Mouse (Mus musculus): ENCODE measurements around the gene Pcnx2. TPM values are rescaled to one million over a fixed set of nuclear protein-coding genes. Genes with fewer than 3 reads are reported as not detected.
A peak's percentile ranks its signal among the peaks of the same experiment; 100 is the strongest.

Gene Pcnx2
- total RNA-seq (2021) = under 1 TPM; 0.38 to 0.41 TPM

- no peak for DNase-seq
Measured at GRCm38 (mm10) chr8:125897868-125898788, at the start of gene Pcnx2. Pcnx2 (minus strand) TSS chr8:125898317.

GRCm38 (mm10) chr8:125944511-125944910 lies 46.4 kb upstream of the Pcnx2 start:
- DNase-seq = no peak

GRCm38 (mm10) chr8:125935649-125936048 lies 37.5 kb upstream of the Pcnx2 start:
- DNase-seq = peak; percentile 68

- DNase-seq = no peak
Measured at GRCm38 (mm10) chr8:125931822-125932221, 33.7 kb upstream of the Pcnx2 start.

GRCm38 (mm10) chr8:125930276-125931046 lies 32.3 kb upstream of the Pcnx2 start:
- no peak for DNase-seq

- DNase-seq = no peak
Measured at GRCm38 (mm10) chr8:125926636-125927035, 28.5 kb upstream of the Pcnx2 start.

- no peak for DNase-seq
Measured at GRCm38 (mm10) chr8:125922333-125922732, 24.2 kb upstream of the Pcnx2 start.

GRCm38 (mm10) chr8:125920761-125921160 lies 22.6 kb upstream of the Pcnx2 start:
- no peak for DNase-seq

- DNase-seq = no peak
Measured at GRCm38 (mm10) chr8:125920281-125920680, 22.2 kb upstream of the Pcnx2 start.

GRCm38 (mm10) chr8:125919560-125919959 lies 21.4 kb upstream of the Pcnx2 start:
- no peak for DNase-seq

- DNase-seq = no peak
Measured at GRCm38 (mm10) chr8:125918719-125919118, 20.6 kb upstream of the Pcnx2 start.

- DNase-seq = no peak
Measured at GRCm38 (mm10) chr8:125917013-125917412, 18.9 kb upstream of the Pcnx2 start.

GRCm38 (mm10) chr8:125914386-125914785 lies 16.3 kb upstream of the Pcnx2 start:
- no peak for DNase-seq

- DNase-seq = no peak
Measured at GRCm38 (mm10) chr8:125913206-125913605, 15.1 kb upstream of the Pcnx2 start.

- DNase-seq = no peak
Measured at GRCm38 (mm10) chr8:125911229-125911580, 13.1 kb upstream of the Pcnx2 start.

GRCm38 (mm10) chr8:125910365-125911228 lies 12.5 kb upstream of the Pcnx2 start, which contains the start of gene Map3k21:
Map3k21 (plus strand) TSS chr8:125910450.
- DNase-seq = peak; percentile 39

- DNase-seq = peak; percentile 35
Measured at GRCm38 (mm10) chr8:125909661-125910364, 11.7 kb upstream of the Pcnx2 start.

GRCm38 (mm10) chr8:125907311-125907710 lies 9.2 kb upstream of the Pcnx2 start:
- DNase-seq = no peak

GRCm38 (mm10) chr8:125905341-125905740 lies 7.2 kb upstream of the Pcnx2 start:
- no peak for DNase-seq

GRCm38 (mm10) chr8:125902521-125902920 lies 4.4 kb upstream of the Pcnx2 start:
- DNase-seq = no peak

- no peak for DNase-seq
Measured at GRCm38 (mm10) chr8:125901167-125901566, 3.0 kb upstream of the Pcnx2 start.

GRCm38 (mm10) chr8:125898899-125899298 lies 782 bp upstream of the Pcnx2 start:
- DNase-seq = peak; percentile 68
